ENCODE assay signal across 27 mouse cellular contexts in genomic region chr17:60337680-60338079, GRCm38 (mm10).
DNase-seq lines count a peak whose midpoint lies in the region; ATAC-seq lines count a peak whose summit lies in the region.
"Had no signal": no experiment of that assay in that cellular context is flagged by ENCODE, and none has a peak within 500 bp of the region (broad histone marks: within the 10 kb centered on the region; RNA-seq: fewer than 3 reads in every experiment).

No protein-coding gene starts in this region.

- peak; percentile 74 for ATAC-seq in forebrain, embryonic 11.5 days (replicated peaks; ENCODE audit: low FRiP score)
- peak; percentile 87; the same call in 1 of the 2 replicates for ATAC-seq in forebrain, embryonic 13.5 days
- peak; percentile 78; the same call in 1 of the 2 replicates for ATAC-seq in hindbrain, embryonic 16.5 days
- ATAC-seq in midbrain, embryonic 15.5 days (replicated peaks), result peak; percentile 85
- ATAC-seq: activated CD4-positive, CD25-positive, alpha-beta regulatory T cell, adult 4 months; inflammation-experienced regulatory T-cells, adult 6 months; liver, embryonic 12.5 days had no signal

- no peak overlapping the region for H3K4me3 ChIP-seq in forebrain, embryonic 11.5 days (ENCODE audit: low read depth, low read length)
- H3K4me3 ChIP-seq in forebrain, embryonic 10.5 days, result no peak overlapping the region
- no peak overlapping the region for H3K4me3 ChIP-seq in forebrain, embryonic 13.5 days
- H3K4me3 ChIP-seq in hindbrain, embryonic 16.5 days (ENCODE audit: low read length), result no peak overlapping the region
- no peak overlapping the region for H3K4me3 ChIP-seq in midbrain, embryonic 15.5 days
- H3K4me3 ChIP-seq: embryonic facial prominence, embryonic 15.5 days; gastrocnemius, adult 2 months; heart, embryonic 12.5 days; limb, embryonic 12.5 days; liver, embryonic 12.5 days; megakaryocyte, embryonic 14.5 days; myocyte had no signal

- no peak overlapping the region for H3K9ac ChIP-seq in forebrain, embryonic 11.5 days (ENCODE audit: low read length)
- H3K9ac ChIP-seq in forebrain, embryonic 13.5 days, result no peak overlapping the region
- H3K9ac ChIP-seq in hindbrain, embryonic 16.5 days (ENCODE audit: low read depth, low read length), result no peak overlapping the region
- no peak overlapping the region for H3K9ac ChIP-seq in midbrain, embryonic 15.5 days
- H3K9ac ChIP-seq: embryonic facial prominence, embryonic 15.5 days; heart, embryonic 12.5 days; limb, embryonic 12.5 days; liver, embryonic 12.5 days had no signal

- H3K4me1 ChIP-seq in forebrain, embryonic 11.5 days (replicated peaks; ENCODE audit: control insufficient read depth, insufficient read depth, low read length), result no peaks in the 10 kb centered on the region
- no peaks in the 10 kb centered on the region for H3K4me1 ChIP-seq in forebrain, embryonic 10.5 days
- no peaks in the 10 kb centered on the region for H3K4me1 ChIP-seq in forebrain, embryonic 13.5 days
- no peaks in the 10 kb centered on the region for H3K4me1 ChIP-seq in hindbrain, embryonic 16.5 days (ENCODE audit: control insufficient read depth, insufficient read depth, low read depth, low read length)
- H3K4me1 ChIP-seq in midbrain, embryonic 15.5 days, result no peaks in the 10 kb centered on the region
- H3K4me1 ChIP-seq: embryonic facial prominence, embryonic 15.5 days; heart, embryonic 12.5 days; limb, embryonic 12.5 days; liver, embryonic 12.5 days; megakaryocyte, embryonic 14.5 days had no signal

- no peak overlapping the region for H3K4me2 ChIP-seq in forebrain, embryonic 11.5 days (ENCODE audit: low read depth, low read length, severe bottlenecking)
- H3K4me2 ChIP-seq in forebrain, embryonic 13.5 days, result no peak overlapping the region
- no peak overlapping the region for H3K4me2 ChIP-seq in hindbrain, embryonic 16.5 days (ENCODE audit: low read length)
- H3K4me2 ChIP-seq in midbrain, embryonic 15.5 days, result no peak overlapping the region
- H3K4me2 ChIP-seq: embryonic facial prominence, embryonic 15.5 days; heart, embryonic 12.5 days; limb, embryonic 12.5 days; liver, embryonic 12.5 days had no signal

- no peaks in the 10 kb centered on the region for H3K9me3 ChIP-seq in forebrain, embryonic 11.5 days (ENCODE audit: control insufficient read depth, low read length)
- no peaks in the 10 kb centered on the region; the same call in 1 of the 2 replicates for H3K9me3 ChIP-seq in forebrain, embryonic 10.5 days
- no peaks in the 10 kb centered on the region for H3K9me3 ChIP-seq in forebrain, embryonic 13.5 days (replicated peaks)
- no peaks in the 10 kb centered on the region for H3K9me3 ChIP-seq in hindbrain, embryonic 16.5 days (ENCODE audit: control insufficient read depth, low read length)
- no peaks in the 10 kb centered on the region for H3K9me3 ChIP-seq in midbrain, embryonic 15.5 days
- H3K9me3 ChIP-seq: embryonic facial prominence, embryonic 15.5 days; G1E; limb, embryonic 12.5 days; liver, embryonic 12.5 days had no signal

- no peaks in the 10 kb centered on the region for H3K36me3 ChIP-seq in forebrain, embryonic 11.5 days (ENCODE audit: control insufficient read depth, insufficient read depth, low read length)
- no peaks in the 10 kb centered on the region for H3K36me3 ChIP-seq in forebrain, embryonic 10.5 days (replicated peaks)
- no peaks in the 10 kb centered on the region for H3K36me3 ChIP-seq in forebrain, embryonic 13.5 days (ENCODE audit: poor library complexity, severe bottlenecking)
- no peaks in the 10 kb centered on the region for H3K36me3 ChIP-seq in hindbrain, embryonic 16.5 days (ENCODE audit: control insufficient read depth, insufficient read depth, low read length)
- no peaks in the 10 kb centered on the region for H3K36me3 ChIP-seq in midbrain, embryonic 15.5 days (replicated peaks)
- H3K36me3 ChIP-seq: embryonic facial prominence, embryonic 15.5 days; G1E; heart, embryonic 12.5 days; limb, embryonic 12.5 days; liver, embryonic 12.5 days had no signal

- DNase-seq in forebrain, embryonic 11.5 days (ENCODE audit: low spot score), result no peak
- no peak for DNase-seq in forebrain, embryonic 10.5 days (ENCODE audit: extremely low spot score, low spot score)
- DNase-seq in layer of hippocampus, adult 18-20 months (ENCODE audit: low spot score in 2 of 2), result no peak
- DNase-seq in cerebellum, postnatal 25 days, result no peak
- no peak for DNase-seq in thymus, postnatal 0 days (ENCODE audit: low spot score)
- DNase-seq: adrenal gland, postnatal 36 days; cerebellum, adult 2 months; gastrocnemius, adult 2 months; heart, postnatal 14 days; kidney, adult 8-10 months; kidney, postnatal 4 days; lung, adult 2 months; right cerebral cortex, postnatal 14 days; spleen, adult 18-20 months; thymus, postnatal 4 days had no signal

- WGBS in forebrain, embryonic 11.5 days, result 55% methylated on average over 5 of the region's 5 CpGs
- WGBS in forebrain, embryonic 10.5 days, result 68% methylated on average over 5 of the region's 5 CpGs
- WGBS in forebrain, embryonic 13.5 days, result 36% methylated on average over 5 of the region's 5 CpGs
- 52% methylated on average over 5 of the region's 5 CpGs for WGBS in hindbrain, embryonic 16.5 days
- 26% methylated on average over 5 of the region's 5 CpGs for WGBS in midbrain, embryonic 15.5 days

- H3K27ac ChIP-seq in forebrain, embryonic 11.5 days (ENCODE audit: low read depth, low read length), result no peak overlapping the region
- H3K27ac ChIP-seq in forebrain, embryonic 10.5 days, result no peak overlapping the region
- H3K27ac ChIP-seq in forebrain, embryonic 13.5 days, result no peak overlapping the region
- H3K27ac ChIP-seq in hindbrain, embryonic 16.5 days (ENCODE audit: low read depth, low read length), result no peak overlapping the region
- H3K27ac ChIP-seq in midbrain, embryonic 15.5 days, result no peak overlapping the region
- H3K27ac ChIP-seq: embryonic facial prominence, embryonic 15.5 days; gastrocnemius, adult 2 months; limb, embryonic 12.5 days; liver, embryonic 12.5 days had no signal

- no peaks in the 10 kb centered on the region for H3K27me3 ChIP-seq in forebrain, embryonic 11.5 days (ENCODE audit: control insufficient read depth, insufficient read depth, low read length)
- no peaks in the 10 kb centered on the region for H3K27me3 ChIP-seq in forebrain, embryonic 10.5 days (ENCODE audit: poor library complexity, severe bottlenecking)
- H3K27me3 ChIP-seq in forebrain, embryonic 13.5 days, result no peaks in the 10 kb centered on the region
- no peaks in the 10 kb centered on the region for H3K27me3 ChIP-seq in hindbrain, embryonic 16.5 days (replicated peaks; ENCODE audit: control insufficient read depth, insufficient read depth, low read length)
- H3K27me3 ChIP-seq in midbrain, embryonic 15.5 days (replicated peaks), result no peaks in the 10 kb centered on the region
- H3K27me3 ChIP-seq: embryonic facial prominence, embryonic 15.5 days; heart, embryonic 12.5 days; limb, embryonic 12.5 days; liver, embryonic 12.5 days; megakaryocyte, embryonic 14.5 days had no signal
